Mouse (Mus musculus) hindbrain, postnatal 0 days (tissue): ENCODE results near the gene Ubqlnl. TPM values are rescaled to one million over a fixed set of nuclear protein-coding genes. Genes with fewer than 3 reads are reported as not detected.

ENCODE experiments used
- ATAC-seq: fragments of 200-750 bp; cut with Nextera tagmentation; 2 replicates; pipeline ENCODE4 v1.8.0; 2017; ENCODE audit warnings: mild to moderate bottlenecking, moderate TSS enrichment, moderate library complexity
- DNase-seq: peaks from one replicate; pipeline ENCODE4 v3.0.0-alpha.2; 2015; ENCODE audit warnings: low spot score
- H3K27ac ChIP-seq: fragments of 300-500 bp; sonication (generic); 2 replicates; pipeline ENCODE4 v1.5.1; 2014; ENCODE audit warnings: mild to moderate bottlenecking
- H3K27me3 ChIP-seq: fragments of 300-500 bp; sonication (generic); 2 replicates; pipeline ENCODE4 v1.6.1; 2014; ENCODE audit warnings: low read length, mixed read lengths; ENCODE audit not compliant: insufficient read depth
- H3K36me3 ChIP-seq: fragments of 300-500 bp; sonication (generic); 2 replicates; pipeline ENCODE4 v1.6.1; 2014; ENCODE audit warnings: low read length, mixed read lengths; ENCODE audit not compliant: insufficient read depth
- H3K4me1 ChIP-seq: fragments of 300-500 bp; sonication (generic); 2 replicates; pipeline ENCODE4 v1.6.1; 2014; ENCODE audit warnings: antibody characterized with exemption, low read length, mixed read lengths; ENCODE audit not compliant: insufficient read depth
- H3K4me2 ChIP-seq: fragments of 300-500 bp; sonication (generic); 2 replicates; pipeline ENCODE4 v1.6.1; 2014; ENCODE audit warnings: low read depth, mild to moderate bottlenecking, low read length, moderate library complexity, mixed read lengths
- H3K4me3 ChIP-seq: fragments of 300-500 bp; sonication (generic); 2 replicates; pipeline ENCODE4 v1.5.1; 2014; ENCODE audit warnings: low read length
- H3K9ac ChIP-seq: fragments of 300-500 bp; sonication (generic); replicated peaks from 2 replicates; pipeline ENCODE4 v1.6.1; 2014; ENCODE audit warnings: mild to moderate bottlenecking, low read length, moderate library complexity, mixed read lengths
- H3K9me3 ChIP-seq: fragments of 300-500 bp; sonication (generic); 2 replicates; pipeline ENCODE4 v1.6.1; 2016; ENCODE audit warnings: low read length, mixed read lengths
- CTCF ChIP-seq: IDR thresholded peaks from 2 replicates; pipeline ENCODE4 v1.5.1; 2016; ENCODE audit warnings: antibody characterized with exemption, control low read depth, low read depth
- WGBS: fragments of 180-500 bp; shearing (Covaris S2); extraction: QIAGEN DNeasy Blood & Tissue Kit; methylation state at CpG from one replicate; pipeline ENCODE4 v1.1.7; 2014; 5-methylcytosine and 5-hydroxymethylcytosine counted together
- polyA plus RNA-seq: library from polyadenylated mRNA; unstranded; fragments of >200 nt; fragmentation: Nextera tagmentation; extraction: Ambion mirVana; gene quantifications from 2 replicates; pipeline ENCODE4 v1.2.1, GENCODE M21; 2015
- total RNA-seq: library from RNA; depleted of rRNA; stranded (reverse); fragments of >200 nt; gene quantifications from 2 replicates; pipeline ENCODE4 v1.2.3, GENCODE M21; 2014; rRNA removed

Ubqlnl gene
- total RNA-seq (not detected in 2 replicates), polyA plus RNA-seq (not detected in 2 replicates)

GRCm38 (mm10) chr7:104150456-104150855 lies at the start of gene Ubqlnl:
Gene Ubqlnl, minus strand, starts transcription at chr7:104150556.
- no peak within 1 kb of the TSS for H3K9ac ChIP-seq
- 89% methylated on average over 2 of the region's 2 CpGs for WGBS
- no peaks in the 10 kb centered on the region for H3K9me3 ChIP-seq
- H3K36me3 ChIP-seq: no peaks in the 10 kb centered on the region
- H3K4me2 ChIP-seq: no peak within 1 kb of the TSS
- H3K4me1 ChIP-seq: no peaks in the 10 kb centered on the region
- no peak for ATAC-seq
- H3K27me3 ChIP-seq: no peaks in the 10 kb centered on the region
- TF ChIP-seq CTCF: no peak
- no peak for DNase-seq
- H3K27ac ChIP-seq: no peak within 1 kb of the TSS
- H3K4me3 ChIP-seq: no peak within 1 kb of the TSS

- no peak for ATAC-seq
Measured at GRCm38 (mm10) chr7:104199822-104200221, 49.5 kb upstream of the Ubqlnl start.

GRCm38 (mm10) chr7:104195885-104196284 lies 45.5 kb upstream of the Ubqlnl start, which contains the start of gene Olfr649:
Gene Olfr649, minus strand, starts transcription at chr7:104195985.
- no peak within 1 kb of the TSS for H3K27ac ChIP-seq
- H3K27me3 ChIP-seq: no peaks in the 10 kb centered on the region
- no peak for ATAC-seq

More at GRCm38 (mm10) chr7:104199822-104200221, 49.5 kb upstream of the Ubqlnl start:
- no peaks in the 10 kb centered on the region for H3K36me3 ChIP-seq
- DNase-seq: peak; percentile 65
- H3K27me3 ChIP-seq: no peaks in the 10 kb centered on the region
- TF ChIP-seq CTCF: peak; percentile 83
- H3K4me2 ChIP-seq: no peak overlapping the region
- H3K9me3 ChIP-seq: no peaks in the 10 kb centered on the region
- H3K9ac ChIP-seq: no peak overlapping the region
- H3K27ac ChIP-seq: no peak overlapping the region
- H3K4me1 ChIP-seq: no peaks in the 10 kb centered on the region
- H3K4me3 ChIP-seq: no peak overlapping the region
- 8% methylated on average over 5 of the region's 5 CpGs for WGBS

GRCm38 (mm10) chr7:104191275-104191674 lies 40.9 kb upstream of the Ubqlnl start:
- Histone ChIP-seq H3K4me2 (no peak overlapping the region), H3K4me1 (no peaks in the 10 kb centered on the region), H3K27me3 (no peaks in the 10 kb centered on the region), H3K9me3 (no peaks in the 10 kb centered on the region), H3K36me3 (no peaks in the 10 kb centered on the region), H3K9ac (no peak overlapping the region), H3K27ac (no peak overlapping the region), H3K4me3 (no peak overlapping the region)
- DNase-seq: peak; percentile 16
- no peak for ATAC-seq
- WGBS: 65% methylated on average over 9 of the region's 9 CpGs
- TF ChIP-seq CTCF: no peak

More at GRCm38 (mm10) chr7:104195885-104196284, 45.5 kb upstream of the Ubqlnl start, which contains the start of gene Olfr649:
- no peaks in the 10 kb centered on the region for H3K36me3 ChIP-seq
- TF ChIP-seq CTCF: no peak
- no peak within 1 kb of the TSS for H3K4me3 ChIP-seq
- H3K9me3 ChIP-seq: no peaks in the 10 kb centered on the region
- H3K4me1 ChIP-seq: no peaks in the 10 kb centered on the region
- H3K4me2 ChIP-seq: no peak within 1 kb of the TSS
- WGBS: 90% methylated on average over 6 of the region's 6 CpGs
- no peak for DNase-seq
- no peak within 1 kb of the TSS for H3K9ac ChIP-seq

GRCm38 (mm10) chr7:104183292-104183691 lies 32.9 kb upstream of the Ubqlnl start, which contains the start of gene Olfr648:
Gene Olfr648, minus strand, starts transcription at chr7:104183392.
- Histone ChIP-seq H3K4me1 (no peaks in the 10 kb centered on the region), H3K9ac (no peak within 1 kb of the TSS), H3K27me3 (no peaks in the 10 kb centered on the region), H3K36me3 (no peaks in the 10 kb centered on the region), H3K4me3 (no peak within 1 kb of the TSS), H3K9me3 (no peaks in the 10 kb centered on the region), H3K4me2 (no peak within 1 kb of the TSS), H3K27ac (no peak within 1 kb of the TSS)
- no peak for TF ChIP-seq CTCF
- WGBS: 96% methylated on average over 2 of the region's 2 CpGs
- ATAC-seq (no peak), DNase-seq (no peak)

- Histone ChIP-seq H3K4me3 (no peak overlapping the region), H3K36me3 (no peaks in the 10 kb centered on the region), H3K27ac (no peak overlapping the region), H3K4me2 (no peak overlapping the region), H3K9ac (no peak overlapping the region), H3K27me3 (no peaks in the 10 kb centered on the region), H3K9me3 (no peaks in the 10 kb centered on the region), H3K4me1 (no peaks in the 10 kb centered on the region)
- no peak for DNase-seq
- TF ChIP-seq CTCF: no peak
- ATAC-seq: no peak
- 56% methylated on average over 1 of the region's 1 CpGs for WGBS
Measured at GRCm38 (mm10) chr7:104179074-104179473, 28.7 kb upstream of the Ubqlnl start.

GRCm38 (mm10) chr7:104178422-104179054 lies 28.2 kb upstream of the Ubqlnl start:
- H3K4me1 ChIP-seq: no peaks in the 10 kb centered on the region
- ATAC-seq: peak; percentile 51; the same call in 1 of the 2 replicates
- 52% methylated on average over 5 of the region's 5 CpGs for WGBS

More at GRCm38 (mm10) chr7:104178422-104179054, 28.2 kb upstream of the Ubqlnl start:
- DNase-seq: peak; percentile 5
- H3K36me3 ChIP-seq: no peaks in the 10 kb centered on the region
- no peaks in the 10 kb centered on the region for H3K27me3 ChIP-seq
- H3K9ac ChIP-seq: no peak overlapping the region
- no peak overlapping the region for H3K4me2 ChIP-seq
- no peak overlapping the region for H3K4me3 ChIP-seq
- no peaks in the 10 kb centered on the region for H3K9me3 ChIP-seq
- TF ChIP-seq CTCF: no peak
- H3K27ac ChIP-seq: no peak overlapping the region
